Mouse (Mus musculus): ENCODE measurements around the gene Mcee.

The Mcee gene

DNA sequence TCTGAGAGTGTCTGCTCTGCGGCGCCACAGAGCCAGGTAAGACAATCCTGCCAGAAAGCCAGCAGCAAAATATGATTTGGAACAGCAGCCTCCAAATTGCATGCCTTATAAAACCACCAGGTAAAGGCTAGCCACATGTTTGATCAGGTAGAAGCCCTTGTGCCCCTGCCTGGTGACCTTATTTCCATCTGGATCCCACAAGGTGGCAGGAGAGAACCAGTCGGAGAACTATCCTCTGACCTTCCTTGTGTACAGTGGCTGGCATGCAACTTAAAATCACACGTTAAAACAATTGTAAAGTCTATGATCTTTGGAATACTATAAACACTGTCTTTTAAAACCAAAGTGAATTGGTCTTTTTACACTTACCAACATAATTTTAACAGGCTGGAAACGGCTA, 32.5 kb downstream of the Mcee start:
- DNase-seq (ENCODE audit: low read depth, low spot score) = no peak

DNA sequence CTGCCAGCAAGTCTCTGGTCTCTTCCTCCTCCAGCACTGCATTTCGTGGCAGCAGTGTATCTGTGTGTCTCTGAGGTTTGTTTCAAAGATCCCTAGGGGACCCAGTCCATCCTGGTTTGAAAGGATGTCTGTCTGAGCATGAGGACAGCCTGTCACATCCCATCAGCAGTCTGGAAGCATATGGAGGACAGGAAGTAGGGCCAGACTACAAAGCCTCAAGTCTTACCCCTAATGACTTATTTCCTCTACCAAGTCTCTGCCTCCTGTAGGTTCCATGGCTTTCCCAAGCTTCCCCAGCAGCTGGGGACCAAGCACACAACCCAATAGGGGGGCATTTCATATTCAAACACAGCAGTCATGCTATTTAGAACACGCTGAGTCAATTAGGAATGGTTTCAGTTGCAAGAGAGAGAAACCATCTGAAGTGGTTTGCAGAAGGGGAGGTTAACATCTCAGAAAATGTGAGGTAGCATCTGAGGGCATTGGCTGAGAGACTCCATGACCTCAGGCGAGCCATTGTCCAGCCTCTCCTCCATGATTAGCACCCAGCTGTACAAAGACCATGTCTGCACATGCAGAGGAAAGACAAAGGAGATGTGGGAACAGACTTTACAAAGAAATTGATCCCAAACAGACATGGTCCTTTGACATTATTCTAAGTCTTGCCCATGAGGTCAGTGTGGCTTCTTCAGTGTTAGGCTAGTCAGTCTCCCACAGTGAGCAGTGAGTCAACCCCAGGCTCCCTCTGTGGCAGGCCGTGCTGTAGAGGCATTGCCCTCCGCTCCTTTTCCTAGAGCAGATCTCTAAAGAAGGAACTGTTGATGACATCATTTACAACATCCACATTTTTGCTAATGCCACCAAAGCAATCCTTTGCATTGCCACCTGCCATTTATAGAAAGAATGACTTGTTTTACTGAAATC, 47.5 kb downstream of the Mcee start:
- DNase-seq (ENCODE audit: low read depth, low spot score) = no peak

DNA sequence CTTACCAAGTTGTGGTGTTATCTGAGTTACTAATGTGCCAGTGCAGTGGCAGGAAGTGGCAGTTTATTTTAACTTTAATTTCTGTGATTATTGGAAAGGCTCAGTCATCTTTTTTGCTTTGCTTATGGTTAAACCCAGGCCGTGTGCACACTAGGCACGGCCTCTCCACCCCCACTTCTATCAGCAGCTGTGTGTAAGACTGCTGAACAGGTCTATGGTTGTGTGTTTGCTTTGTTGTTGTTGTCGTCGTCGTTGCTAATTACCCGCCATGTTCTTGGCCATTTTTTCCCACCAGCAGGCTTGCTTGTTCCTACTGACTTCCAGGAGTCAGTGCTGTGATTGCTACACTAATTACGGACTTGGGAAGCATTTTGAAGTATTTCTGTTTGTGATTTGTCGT, 48.1 kb downstream of the Mcee start:
- DNase-seq (ENCODE audit: low read depth, low spot score) = no peak

DNA sequence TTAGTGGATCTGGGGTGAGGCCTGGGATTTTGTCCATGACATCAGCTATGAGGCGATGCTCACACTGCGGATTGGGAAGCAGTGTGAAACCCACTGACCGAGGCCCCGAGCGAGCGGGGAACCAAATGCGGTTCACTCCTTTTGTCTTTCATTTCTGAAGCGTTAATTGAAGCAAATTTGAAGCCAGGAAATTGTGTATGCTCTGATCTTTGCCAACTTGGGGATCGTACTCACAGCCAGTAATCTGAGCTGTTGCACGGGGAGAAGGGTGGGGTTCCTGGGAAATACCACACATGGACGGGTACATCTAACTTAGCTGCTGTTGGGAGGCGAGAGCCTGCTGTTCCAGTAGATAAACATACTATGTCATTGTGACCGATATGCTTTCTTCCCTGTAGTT, 58.2 kb downstream of the Mcee start:
- no peak for DNase-seq (ENCODE audit: low read depth, low spot score)

DNA sequence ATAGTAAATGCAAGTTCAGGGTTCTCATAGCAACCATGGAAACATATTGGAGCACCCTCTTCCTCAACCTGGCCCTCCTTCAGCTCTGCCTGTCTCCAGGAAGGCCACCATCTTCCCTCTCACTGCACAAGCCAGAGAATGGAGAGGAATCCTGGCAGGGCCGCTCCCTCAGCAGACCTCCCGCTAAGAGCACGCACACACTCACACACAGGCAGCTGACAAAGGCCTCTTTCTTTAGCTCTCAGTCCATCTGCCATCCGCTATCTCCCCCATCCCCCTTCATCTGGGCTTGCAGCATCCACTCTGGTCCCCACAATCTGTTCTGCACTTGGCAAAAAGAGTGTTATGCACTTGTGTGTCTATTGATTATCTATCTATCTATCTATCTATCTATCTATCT, 59.0 kb downstream of the Mcee start:
- no peak for DNase-seq (ENCODE audit: low read depth, low spot score)

DNA sequence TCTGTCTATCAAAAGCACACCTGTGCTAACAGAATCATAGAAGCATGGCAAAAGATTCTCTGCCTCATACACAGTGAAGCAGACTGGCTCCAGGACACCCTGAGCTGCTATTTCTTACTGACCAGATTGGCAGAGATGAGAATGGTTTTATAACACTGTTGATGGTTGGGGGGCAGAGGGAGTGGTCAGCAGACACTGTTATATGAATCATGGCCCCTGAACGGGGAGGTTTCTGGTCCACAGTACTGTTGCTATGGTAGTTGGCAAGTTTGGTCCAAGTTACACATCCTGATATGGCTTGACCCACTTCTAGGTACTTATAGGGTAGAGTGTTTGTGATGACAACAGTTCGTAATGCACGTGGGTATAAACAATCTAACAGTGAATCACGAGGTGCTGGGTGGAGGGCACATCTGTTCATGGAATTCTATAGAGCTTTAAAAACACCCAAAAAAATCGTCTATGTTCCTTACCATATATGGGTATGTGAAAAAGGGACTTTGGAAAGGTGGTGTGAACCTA, 59.5 kb downstream of the Mcee start:
- no peak for DNase-seq (ENCODE audit: low read depth, low spot score)

DNA sequence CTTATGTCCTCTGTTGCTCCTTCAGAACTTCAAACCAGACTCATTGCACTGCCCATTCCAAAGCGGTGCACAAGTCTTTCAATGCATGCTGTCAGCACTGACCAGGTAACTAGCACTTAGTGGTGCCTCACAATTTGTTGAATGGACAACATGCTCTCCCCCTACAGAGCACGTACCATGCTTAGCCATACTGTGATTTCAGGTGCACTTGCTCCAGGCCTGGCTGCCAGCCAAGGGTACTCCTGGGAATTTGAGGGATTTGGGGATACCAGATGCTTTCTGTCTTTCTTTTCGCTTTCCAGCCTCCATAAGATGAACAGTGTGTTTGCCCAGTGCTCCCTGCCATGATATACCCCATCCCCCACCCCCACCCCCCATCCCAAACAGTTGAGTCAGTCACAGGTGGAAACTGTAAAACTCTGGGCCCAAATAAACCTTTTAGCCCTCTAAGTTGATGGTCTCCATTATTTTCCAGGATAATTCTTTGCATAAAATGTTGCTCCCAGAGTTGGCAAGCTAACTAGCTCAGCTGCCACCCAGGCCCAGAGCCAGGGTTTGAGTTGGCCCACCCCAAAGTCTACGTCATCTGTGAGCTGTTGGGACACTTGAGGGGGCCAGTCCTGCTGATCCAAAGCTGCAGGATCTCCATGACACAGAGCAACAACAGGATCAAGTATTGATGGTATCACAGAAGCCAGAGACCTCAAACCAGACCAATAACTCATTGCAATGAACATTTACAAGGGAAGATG, 60.2 kb downstream of the Mcee start:
- no peak for DNase-seq (ENCODE audit: low read depth, low spot score)

DNA sequence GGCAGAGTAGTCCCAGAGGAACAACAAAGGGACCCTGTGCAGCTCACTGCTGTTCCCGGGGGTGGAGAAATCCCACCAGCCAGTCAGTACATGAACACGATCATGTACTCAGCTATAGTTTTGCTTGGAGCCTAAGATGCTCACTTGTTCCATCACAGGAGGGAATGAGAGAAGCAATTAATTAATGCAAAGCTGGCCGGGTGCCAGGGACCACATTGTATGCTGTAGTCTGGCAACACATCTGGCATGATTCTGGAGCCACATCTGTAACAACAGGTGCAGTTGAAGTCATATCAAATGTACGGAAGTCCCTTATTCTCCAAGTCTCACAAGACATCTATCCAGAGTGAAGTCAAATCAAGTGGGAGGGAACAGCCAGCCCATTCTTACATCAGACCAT, 63.8 kb downstream of the Mcee start:
- DNase-seq (ENCODE audit: low read depth, low spot score) = no peak

DNA sequence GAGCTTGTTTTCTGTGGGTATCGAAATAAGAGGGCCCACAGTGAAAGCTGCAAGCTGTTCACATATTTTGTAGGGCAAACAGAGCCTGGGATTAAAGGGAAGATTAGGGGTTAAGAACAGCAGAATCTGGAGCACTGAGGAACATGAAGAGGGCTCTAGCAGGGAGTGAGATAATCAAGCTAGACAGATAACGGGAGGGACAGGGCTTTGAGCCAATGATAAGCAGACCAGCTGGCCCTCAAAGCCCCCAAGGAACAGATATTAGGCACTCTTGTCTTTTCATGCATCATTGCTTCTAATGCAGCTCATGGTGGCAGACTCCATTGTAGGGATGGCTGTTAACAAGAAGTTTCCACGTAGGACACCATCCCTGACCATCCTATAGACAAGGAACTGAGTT, 64.3 kb downstream of the Mcee start:
- no peak for DNase-seq (ENCODE audit: low read depth, low spot score)

DNA sequence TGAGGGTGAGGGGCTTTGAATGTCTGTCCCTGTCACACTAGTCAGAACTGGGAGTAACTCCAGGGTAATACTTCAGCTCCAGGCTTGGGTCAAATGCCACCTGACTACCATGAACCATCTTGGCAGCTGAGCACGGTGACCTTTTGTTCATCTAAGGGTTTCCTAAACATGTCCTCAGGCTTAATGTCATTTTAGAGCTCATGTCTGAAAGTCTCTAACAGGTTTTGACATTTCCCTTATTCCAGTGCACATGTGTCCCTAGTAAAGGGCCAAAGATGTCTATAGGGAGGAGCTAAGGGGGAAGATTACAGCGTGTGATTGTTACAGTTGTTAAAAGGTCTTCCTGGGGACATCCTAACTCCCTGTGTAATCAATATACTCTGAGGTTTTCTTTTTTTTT, 65.4 kb downstream of the Mcee start:
- DNase-seq (ENCODE audit: low read depth, low spot score) = no peak

All from embryo, embryonic 11.5 days (tissue).